Comparison of ENCODE assay signal across 9 mouse cellular contexts in genomic region chr3:30013416-30013815, GRCm38 (mm10).
DNase-seq lines count a peak whose midpoint lies in the region; ATAC-seq and TF ChIP-seq lines count a peak whose summit lies in the region.
"Had no signal": no experiment of that assay in that cellular context is flagged by ENCODE, and none has a peak within 500 bp of the region (broad histone marks: within the 10 kb centered on the region; RNA-seq: fewer than 3 reads in every experiment).

No protein-coding gene starts in this region.

- no peak for ATAC-seq in forebrain, postnatal 0 days
- ATAC-seq in liver, embryonic 13.5 days (ENCODE audit: low read depth): no peak

- 52% methylated on average over 1 of the region's 1 CpGs for WGBS in forebrain, postnatal 0 days
- WGBS in liver, embryonic 13.5 days (ENCODE audit: insufficient replicate concordance): 59% methylated on average over 1 of the region's 1 CpGs

- no peaks in the 10 kb centered on the region for H3K9me3 ChIP-seq in forebrain, postnatal 0 days (ENCODE audit: low read length)
- H3K9me3 ChIP-seq in liver, embryonic 13.5 days (replicated peaks): no peaks in the 10 kb centered on the region

- H3K27ac ChIP-seq in gastrocnemius, adult 2 months: peak overlapping the region; percentile 97
- no peak overlapping the region for H3K27ac ChIP-seq in forebrain, postnatal 0 days (ENCODE audit: low read depth, low read length)
- no peak overlapping the region for H3K27ac ChIP-seq in liver, embryonic 13.5 days

- peak overlapping the region; percentile 64 for H3K4me2 ChIP-seq in forebrain, postnatal 0 days (ENCODE audit: low read depth)
- peak overlapping the region; percentile 61 for H3K4me2 ChIP-seq in liver, embryonic 13.5 days

- no peak for TF ChIP-seq CTCF in gastrocnemius, adult 2 months (IDR thresholded peaks at IDR 0.05)
- no peak for TF ChIP-seq CTCF in forebrain, postnatal 0 days (IDR thresholded peaks at IDR 0.05; ENCODE audit: low read depth)

- intact Hi-C loops in gastrocnemius, adult 2 months (cut with DNase I): no loop called here
- intact Hi-C loops in left cerebral cortex, postnatal 10 days (cut with DNase I): loop anchor here (10.0 kb wide), 2 partner anchors 201 to 501 kb away; no protein-coding TSS in a partner anchor

- H3K4me1 ChIP-seq in forebrain, postnatal 0 days (ENCODE audit: insufficient read depth): peaks cover 9% of the 10 kb centered on the region; the same call in 1 of the 2 replicates
- no peaks in the 10 kb centered on the region for H3K4me1 ChIP-seq in liver, embryonic 13.5 days (replicated peaks)

- H3K9ac ChIP-seq in forebrain, postnatal 0 days: no peak overlapping the region
- H3K9ac ChIP-seq in liver, embryonic 13.5 days: no peak overlapping the region

- H3K4me3 ChIP-seq in gastrocnemius, adult 2 months: peak overlapping the region; percentile 75
- no peak overlapping the region for H3K4me3 ChIP-seq in forebrain, postnatal 0 days (ENCODE audit: low read depth, low read length)
- H3K4me3 ChIP-seq in liver, embryonic 13.5 days (replicated peaks): no peak overlapping the region

- DNase-seq in gastrocnemius, adult 2 months: no peak
- no peak for DNase-seq in gastrocnemius, postnatal 4 days (ENCODE audit: low spot score in 2 of 2)
- DNase-seq in 3134 (ENCODE audit: extremely low read depth, insufficient read length, low spot score): peak; percentile 34
- no peak for DNase-seq in forebrain, postnatal 0 days
- DNase-seq in liver, embryonic 13.5 days: no peak
- no peak for DNase-seq in layer of hippocampus, adult 9-10 months (ENCODE audit: low spot score)
- no peak for DNase-seq in thymus, postnatal 36 days
- DNase-seq in left cerebral cortex, postnatal 10 days (ENCODE audit: extremely low spot score in 1 of 2, low spot score in 2 of 2): no peak
- DNase-seq: B cell, adult 2 months had no signal

- H3K27me3 ChIP-seq in forebrain, postnatal 0 days (ENCODE audit: insufficient read depth, low read length): peaks cover 41% of the 10 kb centered on the region
- H3K27me3 ChIP-seq in liver, embryonic 13.5 days: peaks cover 33% of the 10 kb centered on the region

- no peaks in the 10 kb centered on the region for H3K36me3 ChIP-seq in forebrain, postnatal 0 days (ENCODE audit: insufficient read depth)
- no peaks in the 10 kb centered on the region for H3K36me3 ChIP-seq in liver, embryonic 13.5 days
